Mouse (Mus musculus) myocyte (in vitro differentiated cells): ENCODE data around the gene Gid8. TPM values are rescaled to one million over a fixed set of nuclear protein-coding genes. Genes with fewer than 3 reads are reported as not detected.

Experiments
- H3K27me3 ChIP-seq: one replicate; pipeline ENCODE4 v1.6.1; 2011; ENCODE audit not compliant: control insufficient read depth, insufficient read depth, insufficient read length
- H3K36me3 ChIP-seq: one replicate; pipeline ENCODE4 v1.6.1; 2011; ENCODE audit not compliant: control insufficient read depth, insufficient read depth
- H3K4me2 ChIP-seq: one replicate; pipeline ENCODE4 v1.6.1; 2011; ENCODE audit warnings: low read depth, control low read depth
- H3K4me3 ChIP-seq: one replicate; pipeline ENCODE4 v1.5.1; 2011; ENCODE audit warnings: mild to moderate bottlenecking, control low read depth, moderate library complexity
- H3K79me2 ChIP-seq: one replicate; pipeline ENCODE4 v1.6.1; 2011; ENCODE audit not compliant: control insufficient read depth, insufficient read depth
- H3ac ChIP-seq: one replicate; pipeline ENCODE4 v1.6.1; 2011; ENCODE audit not compliant: control insufficient read depth, insufficient read length
- CEBPB ChIP-seq: IDR thresholded peaks from 2 replicates; pipeline ENCODE4 v1.6.1; 2011; ENCODE audit warnings: mild to moderate bottlenecking, moderate library complexity; ENCODE audit not compliant: poor library complexity, insufficient read depth, severe bottlenecking
- E2F4 ChIP-seq: IDR thresholded peaks from one replicate; pipeline ENCODE4 v1.6.1; 2011; ENCODE audit warnings: mild to moderate bottlenecking, control low read depth, moderate library complexity; ENCODE audit not compliant: insufficient read depth
- MAX ChIP-seq: IDR thresholded peaks from one replicate; pipeline ENCODE4 v1.6.1; 2011; ENCODE audit warnings: low read depth, mild to moderate bottlenecking, control low read depth
- MYOD1 ChIP-seq, 3 experiments: IDR thresholded peaks; one replicate each; pipeline ENCODE4 v1.6.1; 2011; ENCODE audit warnings: control low read depth in 2 of 3, low read depth in 2 of 3, mild to moderate bottlenecking in 2 of 3, moderate library complexity in 1 of 3; ENCODE audit not compliant: insufficient read length in 2 of 3, control insufficient read depth in 1 of 3
- MYOG ChIP-seq, 3 experiments: IDR thresholded peaks; one replicate each; pipeline ENCODE4 v1.6.1; 2011; ENCODE audit warnings: control low read depth in 2 of 3, low read depth in 2 of 3, mild to moderate bottlenecking in 2 of 3; ENCODE audit not compliant: insufficient read length in 2 of 3, control insufficient read depth in 1 of 3, insufficient read depth in 1 of 3
- POLR2A ChIP-seq: IDR thresholded peaks from one replicate; pipeline ENCODE4 v1.6.1; 2011; ENCODE audit warnings: low read depth, mild to moderate bottlenecking, control low read depth, moderate library complexity; ENCODE audit not compliant: insufficient read length
- POLR2AphosphoS2 ChIP-seq: IDR thresholded peaks from one replicate; pipeline ENCODE4 v1.6.1; 2011; ENCODE audit warnings: low read depth, control low read depth; ENCODE audit not compliant: insufficient read length
- REST ChIP-seq: IDR thresholded peaks from one replicate; pipeline ENCODE4 v1.6.1; 2011; ENCODE audit warnings: mild to moderate bottlenecking, control low read depth, moderate library complexity; ENCODE audit not compliant: insufficient read depth, insufficient read length
- SRF ChIP-seq: IDR thresholded peaks from one replicate; pipeline ENCODE4 v1.6.1; 2011; ENCODE audit warnings: low read depth; ENCODE audit not compliant: control insufficient read depth, insufficient read length
- TCF12 ChIP-seq: IDR thresholded peaks from one replicate; pipeline ENCODE4 v1.6.1; 2011; ENCODE audit warnings: mild to moderate bottlenecking, control low read depth; ENCODE audit not compliant: poor library complexity, insufficient read depth, severe bottlenecking
- TCF3 ChIP-seq: IDR thresholded peaks from one replicate; pipeline ENCODE4 v1.6.1; 2011; ENCODE audit warnings: low read depth, control low read depth; ENCODE audit not compliant: insufficient read length
- USF1 ChIP-seq: IDR thresholded peaks from one replicate; pipeline ENCODE4 v1.6.1; 2011; ENCODE audit warnings: low read depth, mild to moderate bottlenecking, control low read depth, moderate library complexity
- polyA plus RNA-seq: library from polyadenylated mRNA; unstranded; fragments of >200 nt; fragmentation: generic; extraction: Trizol; gene quantifications from one replicate; pipeline ENCODE4 v1.2.1, GENCODE M21; 2012; ENCODE audit warnings: missing spikeins

Gid8 gene
- polyA plus RNA-seq, 1 experiment: 44.9 TPM

DNA sequence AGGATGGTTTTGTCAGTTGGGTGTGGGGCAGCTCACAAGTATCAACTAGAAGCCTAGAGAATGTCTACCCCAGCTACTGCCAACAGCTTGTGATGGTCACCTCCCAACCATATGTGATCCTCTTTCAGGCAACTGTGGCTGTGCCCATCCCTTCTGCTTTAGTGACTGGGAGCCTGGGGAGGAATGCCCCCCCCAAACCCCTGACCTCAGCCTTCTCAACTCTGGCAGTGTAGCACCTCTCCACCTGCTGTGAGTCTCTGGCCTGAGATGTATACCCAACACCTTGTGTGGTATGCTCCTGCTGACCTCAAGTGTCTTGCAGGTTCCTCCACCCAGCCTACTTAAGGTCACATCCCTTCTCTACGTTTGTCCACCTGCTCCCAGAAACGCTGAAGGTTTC is 13.9 kb downstream of the Gid8 start:
- TF ChIP-seq TCF3: no peak
- TF ChIP-seq CEBPB: no peak
- TF ChIP-seq POLR2A: no peak
- no peak for TF ChIP-seq MYOG (IDR thresholded peaks at IDR 0.05; ENCODE audit: control insufficient read depth in 1 of 3, insufficient read depth in 1 of 3, insufficient read length in 2 of 3, low read depth in 2 of 3)
- no peak for TF ChIP-seq REST
- TF ChIP-seq TCF12: no peak
- no peak for TF ChIP-seq E2F4
- TF ChIP-seq SRF: no peak
- no peak for TF ChIP-seq MYOD1 (IDR thresholded peaks at IDR 0.05; ENCODE audit: control insufficient read depth in 1 of 3, insufficient read length in 2 of 3, low read depth in 2 of 3)
- TF ChIP-seq USF1: no peak
- TF ChIP-seq POLR2AphosphoS2: no peak
- TF ChIP-seq MAX: no peak
- H3K36me3 ChIP-seq: peaks cover 38% of the 10 kb centered on the region
- H3K4me2 ChIP-seq: no peak overlapping the region

DNA sequence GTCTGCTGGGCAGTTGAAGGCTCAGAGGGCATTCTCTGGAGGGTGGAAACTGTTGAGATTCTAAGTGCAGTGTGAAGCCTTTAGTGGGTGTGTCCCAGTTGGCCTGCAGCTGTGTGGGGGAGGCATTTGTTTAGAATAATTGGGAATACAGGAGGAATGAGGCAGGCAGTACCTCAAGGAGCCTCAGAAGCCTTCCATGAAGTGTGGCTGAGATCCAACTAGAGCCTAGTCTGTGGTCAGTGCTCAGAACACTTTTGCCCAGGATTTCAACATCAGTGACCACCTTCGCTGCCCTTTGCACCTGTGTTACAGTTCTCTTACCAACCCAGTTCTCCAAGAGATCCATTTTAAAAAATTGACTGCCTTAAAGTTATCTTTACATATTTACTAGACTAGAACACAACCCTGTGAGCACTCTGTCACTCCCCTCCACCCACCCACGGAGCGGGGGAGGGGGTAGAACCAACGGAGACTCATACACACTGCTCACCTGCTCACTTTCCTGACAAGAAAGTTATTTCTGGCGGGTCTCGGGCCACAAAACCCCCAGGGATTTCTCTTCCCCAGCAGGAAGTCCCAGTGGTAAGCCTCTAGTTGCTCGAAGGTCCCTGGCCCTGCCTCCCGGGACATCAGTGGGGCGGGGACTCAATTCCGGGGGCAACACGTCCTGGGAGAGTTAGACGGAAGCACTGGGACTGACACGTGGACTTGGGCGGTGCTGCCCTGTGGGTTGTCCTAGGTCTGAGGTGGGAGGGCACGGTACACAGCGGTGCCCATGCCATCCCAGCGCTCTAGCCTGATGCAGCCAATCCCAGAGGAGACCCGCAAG is 14.9 kb downstream of the Gid8 start, which contains the start of gene Slc17a9:
Slc17a9 (plus strand) TSS at position 679 of the 829 bp plus-strand sequence.
- H3K27me3 ChIP-seq: no peaks in the 10 kb centered on the region
- H3ac ChIP-seq: no peak within 1 kb of the TSS
- TF ChIP-seq SRF (no peak), POLR2AphosphoS2 (peak; percentile 95), CEBPB (no peak)
- H3K4me3 ChIP-seq: no peak within 1 kb of the TSS
- H3K4me2 ChIP-seq: peak within 1 kb of the TSS; percentile 38
- no peaks in the 10 kb centered on the region for H3K79me2 ChIP-seq
- H3K36me3 ChIP-seq: peaks cover 33% of the 10 kb centered on the region

More for the DNA sequence above, 13.9 kb downstream of the Gid8 start:
- Histone ChIP-seq H3K79me2 (no peaks in the 10 kb centered on the region), H3ac (no peak overlapping the region), H3K4me3 (no peak overlapping the region), H3K27me3 (no peaks in the 10 kb centered on the region)

DNA sequence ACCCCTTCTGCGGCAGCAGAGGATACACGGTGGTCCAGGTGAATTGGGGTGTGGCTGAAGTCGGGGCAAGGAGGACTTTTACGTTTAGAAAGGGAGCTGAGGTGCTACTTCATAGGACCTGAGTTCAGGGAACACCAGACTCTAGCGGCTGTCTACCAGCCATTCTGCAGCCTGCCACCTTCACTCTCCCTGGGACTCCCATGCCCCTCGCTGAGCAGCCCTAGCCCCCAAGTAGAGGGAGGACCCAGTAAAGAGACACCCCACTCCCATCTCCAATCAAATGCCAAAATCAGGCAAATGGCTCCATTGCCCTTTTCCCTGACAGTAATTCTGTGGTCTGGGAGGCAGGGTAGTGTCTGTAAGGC is 15.5 kb downstream of the Gid8 start:
- H3K27me3 ChIP-seq: no peaks in the 10 kb centered on the region

DNA sequence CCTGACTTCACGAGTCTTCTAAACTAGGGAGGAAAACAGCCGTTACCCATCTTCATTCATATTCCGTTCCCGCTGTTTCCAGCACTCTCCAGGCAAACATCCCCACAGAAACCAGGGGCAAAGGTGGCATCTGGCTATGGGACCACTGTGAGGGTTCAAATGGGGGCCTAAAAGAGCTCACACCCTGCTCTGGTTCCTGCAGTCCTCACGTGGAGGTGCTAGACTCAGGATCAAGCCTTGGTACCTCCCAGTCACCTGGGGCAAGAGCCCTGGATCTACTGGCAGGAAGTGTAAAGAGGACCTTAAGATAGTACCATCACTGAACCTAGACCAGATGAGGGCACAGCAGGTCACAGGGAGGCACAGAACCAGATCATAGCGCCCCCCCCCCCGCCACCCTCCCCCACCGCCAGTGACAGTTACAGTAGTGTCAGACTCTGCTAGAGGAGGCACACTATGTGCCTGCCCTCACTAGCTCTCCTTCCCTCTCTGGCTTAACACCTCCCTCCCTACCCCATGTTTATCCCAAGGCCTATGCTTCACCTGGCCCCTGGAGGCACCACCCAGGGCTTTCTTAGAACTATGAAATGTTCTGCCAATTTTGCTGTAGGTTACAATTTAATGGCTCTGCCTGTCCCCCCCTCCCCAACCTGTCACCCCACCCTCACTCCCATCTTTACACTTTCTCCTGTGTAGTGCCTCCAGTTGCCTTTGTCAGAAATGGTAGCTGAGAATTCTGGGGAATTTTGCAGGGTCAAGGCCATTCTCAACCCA is 16.1 kb downstream of the Gid8 start:
- Histone ChIP-seq H3ac (no peak overlapping the region), H3K27me3 (peaks cover 1% of the 10 kb centered on the region), H3K79me2 (no peaks in the 10 kb centered on the region), H3K4me2 (no peak overlapping the region), H3K4me3 (no peak overlapping the region), H3K36me3 (peaks cover 21% of the 10 kb centered on the region)
- TF ChIP-seq MAX (no peak), SRF (no peak), TCF12 (no peak), POLR2A (no peak), USF1 (no peak), CEBPB (no peak), MYOG (IDR thresholded peaks at IDR 0.05; ENCODE audit: control insufficient read depth in 1 of 3, insufficient read depth in 1 of 3, insufficient read length in 2 of 3, low read depth in 2 of 3) (no peak)

More for the DNA sequence above, 15.5 kb downstream of the Gid8 start:
- peaks cover 27% of the 10 kb centered on the region for H3K36me3 ChIP-seq
- H3K4me3 ChIP-seq: no peak overlapping the region
- H3K4me2 ChIP-seq: peak overlapping the region; percentile 38
- TF ChIP-seq POLR2AphosphoS2: no peak
- TF ChIP-seq MAX: no peak
- no peak for TF ChIP-seq E2F4
- TF ChIP-seq MYOD1 (IDR thresholded peaks at IDR 0.05; ENCODE audit: control insufficient read depth in 1 of 3, insufficient read length in 2 of 3, low read depth in 2 of 3): no peak
- TF ChIP-seq TCF3: no peak
- no peak for TF ChIP-seq SRF
- no peak for TF ChIP-seq USF1
- no peak for TF ChIP-seq CEBPB
- no peak for TF ChIP-seq REST
- no peak for TF ChIP-seq TCF12
- H3ac ChIP-seq: no peak overlapping the region
- H3K79me2 ChIP-seq: no peaks in the 10 kb centered on the region
